Mouse (Mus musculus) CD8-positive naive resting alpha-beta T cell, adult 2 months (primary cell): ENCODE data around the gene Pcnx2.

Experiments used
- DNase-seq, 2 experiments: peaks; one replicate each; pipeline ENCODE4 v3.0.0; 2022; ENCODE audit warnings: low read depth in 2 of 2, low spot score in 2 of 2

Pcnx2 gene

DNA sequence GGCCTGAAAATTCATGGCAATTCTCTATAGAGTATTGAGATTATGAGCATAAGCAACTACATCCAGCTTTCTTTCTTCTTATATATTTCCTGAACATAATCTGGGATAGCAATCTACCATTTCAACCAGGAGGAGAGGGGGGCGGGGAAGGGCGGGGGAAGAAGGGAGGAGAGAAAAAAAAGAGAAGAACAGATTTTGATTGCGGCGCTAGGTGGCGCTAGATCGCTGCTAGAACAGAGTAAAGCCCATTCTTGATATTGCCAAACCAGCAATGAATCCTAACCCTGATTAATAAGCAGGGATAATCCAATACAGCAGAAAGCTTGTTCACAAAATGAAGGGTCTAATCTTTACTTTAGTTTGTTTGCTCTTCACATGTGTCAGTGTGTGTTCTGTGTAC, 782 bp upstream of the Pcnx2 start:
- peak in 1 of 2 experiments; percentile 1 for DNase-seq

- no peak for DNase-seq
These were observed 729 bp downstream of the Pcnx2 start for GRCm38 (mm10) chr8:125897388-125897787.

DNA sequence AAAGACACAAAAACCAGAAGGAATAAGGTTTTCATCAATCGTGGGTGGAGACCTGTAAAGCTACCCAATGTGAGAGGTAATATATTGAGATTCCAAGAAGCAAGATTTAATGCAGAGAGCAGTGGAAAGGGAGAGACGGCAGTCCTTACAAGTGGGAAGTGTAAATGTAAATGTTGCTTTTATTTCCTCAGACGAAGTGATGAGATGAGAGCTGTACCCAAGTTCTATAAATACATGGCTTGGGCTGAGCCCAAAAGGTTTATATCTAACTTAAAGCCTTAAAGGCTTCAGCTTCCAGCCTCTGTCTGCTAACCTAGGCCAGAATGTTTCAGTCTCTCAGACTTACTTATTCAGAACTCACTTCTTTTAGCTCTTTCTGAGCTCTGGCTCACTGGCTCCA, 8.2 kb downstream of the Pcnx2 start:
- no peak for DNase-seq

DNA sequence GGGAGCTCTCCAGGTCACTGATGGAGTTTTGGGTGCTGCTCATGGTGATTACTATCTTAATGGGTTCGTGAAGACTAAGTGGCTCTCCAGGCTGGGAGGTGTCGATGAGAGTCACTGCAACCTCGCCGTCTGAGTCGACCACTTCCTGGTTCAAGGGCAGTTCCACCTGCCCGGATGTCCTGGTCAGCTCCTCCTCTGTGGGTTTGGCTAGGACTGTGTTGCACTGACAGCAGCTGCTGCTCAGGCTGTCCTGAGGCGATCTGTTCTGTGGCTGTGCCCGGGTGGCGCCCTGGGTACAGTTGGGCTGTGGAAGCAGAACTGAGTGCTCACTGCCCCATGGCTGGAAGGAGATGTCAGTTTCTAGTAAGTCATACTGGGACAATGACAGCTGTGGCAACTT, 10.6 kb downstream of the Pcnx2 start:
- DNase-seq = no peak

- DNase-seq = no peak
These were observed 17.7 kb downstream of the Pcnx2 start for GRCm38 (mm10) chr8:125880447-125880846.

- DNase-seq = no peak
These were observed 24.9 kb downstream of the Pcnx2 start for GRCm38 (mm10) chr8:125873250-125873534.

DNA sequence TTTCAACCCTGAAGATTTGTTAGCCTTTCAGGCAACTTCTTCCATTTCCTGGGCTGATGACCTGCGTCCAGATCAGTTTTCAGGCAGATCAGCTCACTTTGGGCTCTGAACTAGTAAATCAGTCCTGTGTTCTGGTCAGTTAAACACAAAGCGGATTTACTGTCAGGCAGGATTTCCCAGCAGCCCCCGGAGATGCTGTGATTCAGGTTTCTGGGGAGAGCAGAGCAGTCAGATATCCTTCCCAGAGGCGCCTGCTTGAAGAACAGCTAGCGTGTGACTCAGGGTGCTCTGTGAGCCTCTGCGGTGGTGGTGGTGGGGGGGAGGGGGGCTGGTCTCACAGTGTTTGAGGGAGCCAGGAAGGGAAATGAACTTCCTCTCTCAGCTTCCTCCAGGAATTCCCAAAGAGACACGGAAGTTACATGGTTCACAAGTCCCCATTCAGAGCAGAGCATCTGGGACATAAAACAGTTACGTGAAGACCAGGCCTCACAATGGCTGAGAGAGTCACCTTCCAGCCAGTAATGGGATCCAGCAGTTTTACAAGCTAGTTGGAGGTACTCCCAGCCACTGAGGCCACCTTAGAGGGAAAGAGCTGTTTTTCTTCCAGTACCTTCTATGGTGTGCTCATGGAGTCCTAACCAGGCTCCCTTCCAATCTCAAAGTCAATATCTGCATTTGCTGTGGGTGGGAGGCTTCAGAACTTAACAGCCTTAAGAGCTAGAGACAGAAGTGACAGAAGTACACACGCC, 25.4 kb downstream of the Pcnx2 start:
- no peak for DNase-seq

DNA sequence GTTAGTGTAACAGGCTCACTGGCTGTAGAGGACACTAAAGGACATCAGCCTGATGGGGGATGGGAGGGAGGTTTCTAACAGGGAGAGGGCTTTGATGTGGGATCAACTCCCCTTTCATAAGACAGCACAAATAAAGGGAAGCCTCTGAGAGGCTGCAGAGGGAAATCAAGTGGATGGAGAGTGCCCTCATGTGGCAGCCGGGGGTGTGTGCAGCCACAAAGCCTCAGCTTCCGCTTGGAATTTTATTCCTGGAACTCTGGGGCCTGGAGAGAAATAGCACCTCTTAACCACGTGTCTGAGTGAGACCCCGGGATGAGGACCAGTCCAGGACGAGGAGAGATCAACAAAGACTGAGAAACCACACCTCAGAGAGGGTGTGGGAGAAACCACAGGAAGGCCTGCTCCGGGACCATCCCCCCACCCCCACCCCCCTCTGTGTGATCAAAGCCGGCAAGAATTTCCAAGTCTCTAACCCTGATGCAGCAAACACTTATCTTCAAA, 27.2 kb downstream of the Pcnx2 start:
- peak in 1 of 2 experiments; percentile 18 for DNase-seq

GRCm38 (mm10) chr8:125870179-125870702, 27.9 kb downstream of the Pcnx2 start:
- no peak for DNase-seq

DNA sequence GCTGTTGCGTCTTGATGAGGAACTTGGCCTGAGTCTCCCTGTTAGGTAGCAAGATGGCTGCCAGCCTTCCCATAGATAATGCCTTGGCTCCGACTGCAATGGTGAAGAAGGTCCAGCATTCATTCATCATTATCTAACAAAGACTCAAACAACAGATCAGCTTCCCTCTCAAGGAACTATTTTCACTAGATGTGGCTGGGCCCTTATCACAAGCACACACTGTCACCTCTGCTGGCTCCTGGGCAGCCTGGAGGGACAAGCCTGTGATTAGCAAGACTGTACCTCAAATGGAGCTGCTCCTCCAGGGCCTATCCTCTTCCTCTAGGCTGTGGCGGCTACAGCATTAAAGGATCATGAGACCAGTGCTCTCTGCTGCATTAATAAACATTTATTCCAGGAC, 28.4 kb downstream of the Pcnx2 start:
- DNase-seq = no peak

- no peak for DNase-seq
These were observed 29.6 kb downstream of the Pcnx2 start for GRCm38 (mm10) chr8:125868552-125868951.

DNA sequence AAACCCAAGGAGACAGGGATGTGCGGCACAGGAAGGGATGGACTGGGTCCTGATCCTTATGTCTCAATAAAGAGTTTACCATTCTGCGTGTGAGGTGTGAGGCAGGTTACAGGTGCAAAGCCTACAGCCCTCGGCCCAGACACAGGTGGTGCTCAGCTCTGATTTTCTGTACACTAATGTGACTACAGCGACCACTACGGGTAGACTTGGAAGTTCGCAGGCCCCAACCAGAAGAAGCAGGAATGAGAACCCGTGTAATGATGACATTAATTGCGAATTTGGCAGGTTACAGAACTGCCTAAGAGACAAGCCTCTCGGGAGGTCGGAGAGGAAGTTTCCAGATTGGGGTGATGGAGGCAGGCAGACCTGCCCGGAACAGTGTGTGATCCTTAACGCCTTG, 32.0 kb downstream of the Pcnx2 start:
- DNase-seq = no peak

DNA sequence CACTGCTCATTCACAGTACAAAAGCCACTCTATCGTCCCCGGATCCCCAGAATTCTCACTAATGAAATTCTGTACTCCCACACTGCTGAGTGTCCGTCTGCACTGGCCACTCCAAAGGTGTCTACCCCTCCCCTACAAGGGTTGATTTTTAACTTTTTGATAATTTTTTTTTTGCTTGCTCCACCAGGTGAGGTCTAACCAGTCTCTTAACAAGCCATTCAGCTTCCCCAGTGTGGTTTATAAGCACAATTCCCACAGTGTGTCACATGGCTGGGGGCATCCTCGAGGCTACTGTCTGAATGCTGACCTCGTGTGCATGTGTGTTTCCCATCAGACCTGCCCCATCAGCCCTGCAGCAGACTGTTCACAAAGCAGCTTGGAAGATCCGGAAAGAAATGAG, 40.9 kb downstream of the Pcnx2 start:
- DNase-seq = no peak

DNA sequence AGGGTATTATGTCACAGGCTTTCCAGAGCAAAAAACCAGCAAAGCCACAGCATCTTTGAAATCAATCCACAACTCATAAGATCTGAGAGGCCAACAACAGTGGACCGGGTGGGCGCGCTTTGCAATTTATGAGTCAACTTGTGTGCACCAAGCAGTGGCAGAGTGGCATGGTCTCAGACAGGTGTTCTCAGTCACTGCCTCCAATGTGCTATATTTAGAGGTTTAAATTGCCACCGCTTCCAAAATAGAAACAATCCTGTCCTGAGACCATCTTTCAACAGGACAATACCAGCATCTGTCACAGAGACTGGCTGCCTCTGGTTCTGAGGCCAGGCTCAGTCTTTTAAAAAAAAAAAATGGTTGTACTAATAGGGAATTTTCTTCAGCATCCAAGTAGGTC, 42.0 kb downstream of the Pcnx2 start:
- no peak for DNase-seq

DNA sequence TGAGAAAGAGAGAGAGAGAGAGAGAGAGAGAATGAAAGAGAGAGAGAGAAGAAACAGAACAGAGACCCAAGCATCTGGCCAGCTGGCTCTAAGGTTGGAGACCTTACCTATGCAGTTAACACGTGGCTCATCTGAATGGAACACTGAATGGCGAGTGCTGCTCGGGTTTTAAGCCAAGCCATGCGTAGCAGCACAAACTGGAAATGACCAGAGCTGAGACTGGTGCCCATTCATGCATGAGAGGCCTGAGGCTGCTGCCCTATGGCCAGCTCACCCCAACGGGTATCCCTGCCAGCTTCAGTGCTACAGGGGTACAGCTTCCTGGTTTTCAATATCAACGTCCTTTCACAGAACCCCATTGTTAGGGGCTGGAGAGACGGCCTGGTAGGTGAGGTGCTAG, 43.7 kb downstream of the Pcnx2 start:
- no peak for DNase-seq

GRCm38 (mm10) chr8:125853300-125853699, 44.8 kb downstream of the Pcnx2 start:
- DNase-seq = no peak

GRCm38 (mm10) chr8:125849181-125849580, 48.9 kb downstream of the Pcnx2 start:
- no peak for DNase-seq

DNA sequence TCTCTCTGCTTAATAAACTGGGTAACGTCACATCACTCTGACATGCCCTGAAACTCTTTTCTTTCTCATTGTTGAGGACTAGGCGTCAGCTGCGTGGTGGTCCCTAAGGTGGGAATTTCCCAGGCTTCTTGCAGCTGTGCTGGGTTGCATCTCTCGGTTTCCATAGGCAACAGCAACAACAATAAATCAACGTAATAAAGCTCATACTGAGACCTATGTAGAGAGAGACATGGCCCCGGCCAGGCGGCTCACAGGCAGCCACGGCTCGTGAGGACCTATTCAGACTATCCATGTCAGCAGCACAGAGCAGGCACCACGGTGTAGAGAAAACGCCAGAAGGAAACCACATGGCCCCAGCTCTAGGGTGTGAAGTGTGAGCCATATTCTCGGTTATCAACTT, 50.3 kb downstream of the Pcnx2 start:
- no peak for DNase-seq

DNA sequence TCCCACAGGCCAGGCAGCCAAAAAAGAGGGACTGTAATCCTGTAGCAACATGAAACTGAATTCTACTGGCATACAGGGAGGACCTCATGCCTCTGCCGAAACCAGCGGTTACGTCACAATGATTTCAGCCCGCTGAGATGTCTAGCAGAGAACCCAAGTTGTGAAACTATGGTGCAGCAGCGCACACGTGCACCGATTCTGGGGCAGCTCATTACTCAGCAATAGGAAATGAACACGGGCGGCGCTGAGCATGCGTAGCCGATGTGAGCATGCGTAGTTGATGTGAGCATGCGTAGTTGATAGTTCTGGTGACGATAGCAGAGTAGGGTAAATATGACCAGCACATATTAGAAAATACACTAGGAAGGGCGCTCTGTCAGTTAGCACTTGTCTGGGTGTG, 52.8 kb downstream of the Pcnx2 start:
- DNase-seq = no peak

DNA sequence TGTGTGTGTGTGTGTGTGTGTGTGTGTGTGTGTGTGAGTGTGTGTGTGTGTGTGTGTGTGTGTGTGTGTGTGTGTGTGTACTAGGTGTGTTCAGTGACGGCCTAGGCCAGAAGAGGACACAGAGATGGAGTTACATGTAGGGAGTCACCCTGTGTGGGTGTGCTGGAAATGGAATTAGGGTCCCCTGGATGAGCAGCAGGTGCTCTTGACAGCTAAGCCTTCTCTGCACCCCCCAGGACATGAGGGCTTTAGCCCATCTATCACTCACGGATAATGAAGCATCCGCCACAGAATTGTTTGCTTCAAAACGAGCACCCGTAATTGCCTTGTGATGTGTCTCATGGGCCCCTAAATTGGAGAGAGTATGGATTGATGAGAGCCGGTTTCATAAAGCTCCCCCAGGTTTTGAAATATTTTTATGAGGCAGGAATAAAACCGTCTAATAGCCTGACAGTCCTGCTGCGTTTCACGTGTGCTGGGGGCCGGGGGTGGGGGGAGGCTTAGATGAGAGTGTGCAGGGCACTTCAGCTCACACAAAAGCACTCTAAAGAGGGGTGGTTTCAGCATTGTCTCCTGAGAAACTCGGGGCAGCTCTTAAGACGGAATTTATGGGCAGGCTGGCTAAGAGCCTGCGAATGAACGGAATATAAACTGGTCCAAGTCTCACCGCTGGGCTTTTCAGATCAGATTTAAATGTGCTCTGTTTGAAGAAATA, 54.8 kb downstream of the Pcnx2 start:
- DNase-seq = no peak

- DNase-seq = no peak
These were observed 56.0 kb downstream of the Pcnx2 start for GRCm38 (mm10) chr8:125842158-125842557.

- no peak for DNase-seq
These were observed 73.4 kb downstream of the Pcnx2 start for GRCm38 (mm10) chr8:125824688-125825087.

DNA sequence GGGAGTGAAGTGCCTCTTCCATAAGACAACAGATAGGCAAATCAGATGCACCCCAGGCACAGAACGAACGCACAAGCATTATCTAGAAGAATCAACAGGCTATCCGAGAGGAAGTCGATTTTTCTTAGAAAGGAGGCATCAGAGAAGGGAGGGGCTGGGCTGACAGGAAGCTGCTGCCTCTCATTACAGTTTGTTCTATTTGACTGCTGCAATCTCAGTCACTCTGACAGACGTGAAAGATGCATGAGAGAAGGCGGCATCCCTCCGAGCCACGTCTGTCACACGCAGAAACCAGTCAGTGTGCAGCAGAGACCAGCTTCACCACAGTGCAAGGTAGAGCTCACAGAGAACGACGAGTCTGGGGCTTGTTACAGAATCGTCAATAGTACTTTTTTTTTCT, 74.4 kb downstream of the Pcnx2 start:
- peak in 1 of 2 experiments; percentile 10 for DNase-seq
